Mouse (Mus musculus): ENCODE measurements around the gene Mras.

GRCm38 (mm10) chr9:99429845-99430244, 7.3 kb downstream of the Mras start:
- no peak for TF ChIP-seq POLR2A (IDR thresholded peaks at IDR 0.05; ENCODE audit: low read depth, low read length)
- TF ChIP-seq CTCF (conservative IDR thresholded peaks at IDR 0.05; ENCODE audit: insufficient read depth, insufficient read length, low read depth, low read length) = no peak
